Mouse (Mus musculus) erythroblast, embryonic 14.5 days (primary cell): ENCODE data around the gene Nlrp4f. TPM values are rescaled to one million over a fixed set of nuclear protein-coding genes. Genes with fewer than 3 reads are reported as not detected.

Source experiments
- H3K27me3 ChIP-seq: 2 replicates; pipeline ENCODE4 v1.6.1; 2012; ENCODE audit warnings: inconsistent platforms; ENCODE audit not compliant: control insufficient read depth
- H3K36me3 ChIP-seq: 2 replicates; pipeline ENCODE4 v1.6.1; 2012; ENCODE audit warnings: mild to moderate bottlenecking, inconsistent platforms; ENCODE audit not compliant: control insufficient read depth
- H3K4me1 ChIP-seq: 2 replicates; pipeline ENCODE4 v1.6.1; 2012; ENCODE audit warnings: inconsistent platforms; ENCODE audit not compliant: control insufficient read depth
- H3K4me3 ChIP-seq: replicated peaks from 2 replicates; pipeline ENCODE3; 2012; ENCODE audit warnings: moderate library complexity, mild to moderate bottlenecking, inconsistent platforms
- H3K9me3 ChIP-seq: 2 replicates; pipeline ENCODE4 v1.6.1; 2012; ENCODE audit warnings: low read length, inconsistent platforms, mixed read lengths; ENCODE audit not compliant: control insufficient read depth
- GATA1 ChIP-seq: IDR thresholded peaks from 2 replicates; pipeline ENCODE4 v1.6.1; 2012; ENCODE audit warnings: low read length, inconsistent platforms, mixed read lengths
- TAL1 ChIP-seq: IDR thresholded peaks from 3 replicates; pipeline ENCODE4 v1.6.1; 2012; ENCODE audit warnings: low read length, inconsistent platforms, mixed read lengths
- polyA plus RNA-seq: library from polyadenylated mRNA; stranded (reverse); fragments of >175 nt; gene quantifications from 2 replicates; pipeline ENCODE4 v1.2.3, GENCODE M21; 2012

Gene Nlrp4f
- polyA plus RNA-seq, 1 experiment = not detected

DNA sequence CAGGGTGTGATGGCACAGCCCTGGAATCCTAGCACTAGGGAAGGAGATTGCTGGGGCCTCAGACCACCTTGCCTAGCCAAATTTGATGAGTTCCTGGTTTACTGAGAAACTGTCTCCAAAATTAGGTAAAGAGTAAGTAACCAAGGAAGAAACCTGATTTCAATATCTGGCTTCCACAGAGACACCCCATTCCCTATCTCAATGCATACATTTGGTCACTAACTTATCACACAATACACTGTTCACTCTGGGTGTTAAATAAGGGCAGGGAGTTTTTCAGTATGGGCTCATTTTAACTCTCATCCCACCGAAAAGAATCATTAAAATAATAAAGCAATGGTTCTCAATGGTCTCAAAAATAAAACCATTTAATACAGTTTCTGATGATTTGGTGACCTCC is 5.1 kb downstream of the Nlrp4f start:
- no peaks in the 10 kb centered on the region for H3K9me3 ChIP-seq
- no peak overlapping the region for H3K4me3 ChIP-seq
- H3K36me3 ChIP-seq = no peaks in the 10 kb centered on the region
- no peak for TF ChIP-seq TAL1
- TF ChIP-seq GATA1 = no peak
- no peaks in the 10 kb centered on the region for H3K27me3 ChIP-seq
- no peaks in the 10 kb centered on the region for H3K4me1 ChIP-seq

DNA sequence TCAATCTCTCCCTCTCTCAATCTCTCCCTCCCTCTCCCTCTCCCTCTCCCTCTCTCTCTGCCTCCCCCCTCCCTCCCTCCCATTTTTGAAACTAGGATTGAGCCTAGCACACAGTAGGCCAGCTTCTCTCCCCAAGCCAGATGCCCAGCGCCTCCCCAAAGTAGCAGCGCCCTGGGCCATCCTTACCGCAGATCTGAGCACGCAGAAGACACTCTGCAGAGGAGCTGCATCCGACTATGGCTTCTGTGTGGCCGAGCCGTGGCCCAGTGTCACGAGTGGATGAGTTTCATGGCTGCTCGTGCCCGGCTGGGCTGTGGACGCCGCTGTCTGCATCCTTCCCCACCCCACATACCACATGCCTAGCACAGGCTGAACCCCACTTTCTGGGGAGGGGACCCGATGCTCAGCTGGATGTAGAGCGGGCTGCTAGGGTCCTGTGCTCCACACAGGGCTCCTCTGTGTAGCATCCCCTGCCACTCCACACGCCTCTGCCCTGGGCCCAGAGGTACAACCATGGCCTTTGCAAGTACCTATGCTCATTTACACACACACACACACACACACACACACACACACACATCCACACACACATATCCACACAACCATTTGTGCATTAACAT is 29.2 kb downstream of the Nlrp4f start:
- H3K4me3 ChIP-seq = no peak overlapping the region

DNA sequence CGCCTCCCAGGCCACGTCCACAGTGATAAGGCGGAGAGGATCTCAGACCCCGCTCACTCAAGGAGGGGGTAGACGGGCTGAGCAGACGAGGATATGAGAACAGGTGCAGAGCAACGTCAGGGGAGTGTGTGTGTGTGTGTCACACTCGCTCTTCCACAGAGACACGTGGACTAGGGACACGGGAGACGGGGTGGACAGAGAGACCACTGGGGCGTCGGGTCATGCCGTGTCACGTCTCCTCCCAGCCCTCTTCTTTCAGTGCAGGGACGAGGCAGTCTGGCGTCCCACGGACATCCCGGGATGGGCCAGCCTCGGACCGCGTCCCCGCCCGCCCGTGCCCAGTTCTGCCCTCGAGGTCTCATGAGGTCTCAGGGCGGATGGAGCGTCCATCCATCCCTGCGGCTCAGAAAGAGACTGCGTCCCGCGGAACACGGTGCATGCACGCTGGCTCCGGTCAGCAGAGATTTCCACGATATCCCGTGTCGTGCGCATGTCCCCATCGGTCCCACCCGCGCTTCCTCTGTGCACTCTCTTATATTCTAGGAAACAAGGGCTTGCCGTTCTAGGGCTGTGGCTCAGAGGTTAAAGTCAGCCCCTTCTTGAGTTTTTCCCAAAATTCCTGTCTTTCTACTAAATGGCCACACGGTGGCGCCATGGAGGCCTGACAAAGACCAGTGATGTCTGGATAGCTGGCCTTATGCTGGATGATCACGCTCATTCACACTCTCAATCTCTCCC is 29.9 kb downstream of the Nlrp4f start:
- no peak for TF ChIP-seq GATA1
- TF ChIP-seq TAL1 = no peak
- H3K4me3 ChIP-seq = no peak overlapping the region
- H3K4me1 ChIP-seq = peaks cover 3% of the 10 kb centered on the region; the same call in 1 of the 2 replicates
- H3K9me3 ChIP-seq = no peaks in the 10 kb centered on the region
- H3K36me3 ChIP-seq = no peaks in the 10 kb centered on the region
- peaks cover 3% of the 10 kb centered on the region; the same call in 1 of the 2 replicates for H3K27me3 ChIP-seq

More for the DNA sequence above, 29.2 kb downstream of the Nlrp4f start:
- H3K9me3 ChIP-seq = no peaks in the 10 kb centered on the region
- TF ChIP-seq TAL1 = no peak
- TF ChIP-seq GATA1 = no peak
- H3K4me1 ChIP-seq = peaks cover 3% of the 10 kb centered on the region; the same call in 1 of the 2 replicates
- H3K36me3 ChIP-seq = no peaks in the 10 kb centered on the region
- H3K27me3 ChIP-seq = peaks cover 3% of the 10 kb centered on the region; the same call in 1 of the 2 replicates

DNA sequence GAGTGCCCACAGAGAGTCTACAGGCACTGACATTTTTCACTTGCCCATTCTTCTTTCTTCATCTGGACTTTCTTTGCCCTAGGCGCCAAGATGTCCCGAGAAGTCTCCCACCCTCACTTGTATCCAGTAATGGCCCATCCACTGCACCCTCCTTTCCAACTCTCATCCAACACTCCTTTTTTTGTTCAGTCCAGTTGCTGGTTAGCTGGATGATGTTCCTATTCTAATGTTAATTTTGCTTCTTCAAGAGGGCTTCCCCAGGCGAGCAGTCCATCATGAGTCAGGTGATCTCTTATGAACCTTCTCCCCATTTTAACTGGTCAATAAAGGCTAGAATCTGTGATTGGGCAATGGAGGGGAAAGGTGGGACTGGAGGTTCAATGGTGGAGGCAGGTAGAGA is 31.7 kb downstream of the Nlrp4f start:
- Histone ChIP-seq H3K9me3 (no peaks in the 10 kb centered on the region), H3K4me1 (peaks cover 3% of the 10 kb centered on the region; the same call in 1 of the 2 replicates), H3K36me3 (no peaks in the 10 kb centered on the region), H3K27me3 (peaks cover 3% of the 10 kb centered on the region; the same call in 1 of the 2 replicates), H3K4me3 (no peak overlapping the region)
- TF ChIP-seq TAL1 = no peak

DNA sequence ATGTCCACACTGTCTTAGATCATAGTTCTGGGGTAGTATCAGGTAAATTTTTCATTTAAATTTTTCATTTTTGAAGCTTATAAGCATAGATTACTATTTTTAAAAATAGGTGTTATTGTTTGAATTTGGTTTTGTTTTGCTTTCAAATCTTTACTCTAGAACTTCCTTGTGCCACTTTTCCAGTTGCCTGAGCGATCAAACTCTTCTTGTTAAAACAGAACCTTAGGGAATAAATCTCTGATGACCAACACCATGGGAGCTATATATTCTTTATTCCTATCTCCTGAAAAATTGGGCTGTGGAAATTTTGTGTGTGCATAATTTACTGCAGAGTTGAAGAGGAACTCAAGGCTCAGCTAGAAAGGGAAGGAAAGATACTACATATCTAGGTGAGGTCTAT is 55.8 kb downstream of the Nlrp4f start, which contains the start of gene Olfr466:
Gene Olfr466, plus strand, starts transcription at position 301 of the 400 bp plus-strand sequence.
- no peak within 1 kb of the TSS for H3K4me3 ChIP-seq
- no peak for TF ChIP-seq GATA1
- TF ChIP-seq TAL1 = no peak
- H3K36me3 ChIP-seq = no peaks in the 10 kb centered on the region
- no peaks in the 10 kb centered on the region for H3K4me1 ChIP-seq
- H3K27me3 ChIP-seq = no peaks in the 10 kb centered on the region
- H3K9me3 ChIP-seq = no peaks in the 10 kb centered on the region

DNA sequence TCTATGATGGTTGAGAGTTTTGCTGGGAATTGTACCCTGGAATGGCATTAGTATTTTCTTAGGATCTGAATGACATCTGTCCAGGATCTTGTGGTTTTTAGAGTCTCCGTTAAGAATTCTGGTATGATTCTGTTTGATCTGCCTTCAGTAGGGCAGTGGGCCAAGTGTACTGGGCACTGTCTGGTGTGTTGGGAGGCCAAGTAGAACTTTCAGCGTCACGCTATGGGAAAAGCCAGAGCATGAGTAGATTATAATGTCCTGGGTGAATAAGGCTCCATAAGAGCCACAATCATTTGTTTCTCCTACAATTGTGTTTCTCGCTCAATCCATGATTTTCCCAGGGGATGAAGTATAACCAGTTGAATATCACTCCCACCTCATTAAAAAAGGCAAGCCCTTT is 68.0 kb downstream of the Nlrp4f start, which contains the start of gene Olfr465-ps1:
Gene Olfr465-ps1, plus strand, starts transcription at position 301 of the 400 bp plus-strand sequence.
- Histone ChIP-seq H3K36me3 (no peaks in the 10 kb centered on the region), H3K4me3 (no peak within 1 kb of the TSS), H3K27me3 (no peaks in the 10 kb centered on the region), H3K9me3 (no peaks in the 10 kb centered on the region), H3K4me1 (no peaks in the 10 kb centered on the region)
- TF ChIP-seq TAL1 (no peak), GATA1 (no peak)

Other genes with a start within 250 kb of the Nlrp4f start
- not detected in 2 replicates for gene Spata31d1c, start 172.9 kb downstream of the Nlrp4f start, polyA plus RNA-seq
- not detected in 2 replicates for gene Prss47, start 153.2 kb downstream of the Nlrp4f start, polyA plus RNA-seq
- gene Mfsd14b, start 93.0 kb downstream of the Nlrp4f start, polyA plus RNA-seq = 0.47 and 0.66 TPM in 2 replicates
- not detected in 2 replicates for gene Olfr465-ps1, start 67.9 kb downstream of the Nlrp4f start, polyA plus RNA-seq
- gene Olfr466, start 55.7 kb downstream of the Nlrp4f start, polyA plus RNA-seq = not detected in 2 replicates
- gene Gm10775, start 53.6 kb upstream of the Nlrp4f start, polyA plus RNA-seq = 0.07 TPM in 1 of 2 replicates, not detected in the other
- 0.56 and 0.70 TPM in 2 replicates for gene Zfp369, start 72.8 kb upstream of the Nlrp4f start, polyA plus RNA-seq